Mouse (Mus musculus) Patski (cell line): ENCODE measurements at regions not wholly inside any gene's neighbourhood (a gene's known extent, or its start where the extent isn't known, plus 50 kb on each side); places are given as distances from the start of the nearest gene placed in this dataset.

Source experiments
- ATAC-seq: fragments of 100-300 bp; one replicate; pipeline ENCODE4 v1.8.0; 2021
- CTCF ChIA-PET: fragments of 350-600 bp; sonication (Branson Sonifier 250); formaldehyde crosslinking; loops from one replicate; lab custom pipeline; 2022; ENCODE audit warnings: inconsistent platforms; lab: Charles Lee
- POLR2A ChIA-PET: fragments of 350-600 bp; sonication (Branson Sonifier 250); formaldehyde crosslinking; loops from one replicate; lab custom pipeline; 2022; ENCODE audit warnings: antibody characterized with exemption, inconsistent platforms; lab: Charles Lee
- DNase-seq: peaks from one replicate; pipeline ENCODE4 v3.0.0-alpha.2; 2011; ENCODE audit warnings: low read depth, low spot score
- H3K27me3 ChIP-seq: fragments of 371-371 bp; one replicate; pipeline ENCODE4 v1.5.1; 2021
- CTCF ChIP-seq: fragments of 100-300 bp; IDR thresholded peaks from one replicate; pipeline ENCODE4 v1.5.1; 2021
- in situ Hi-C: fragments of 300-500 bp; cut with MboI; formaldehyde crosslinking; loops from 3 replicates; pipeline ENCODE4 v1.11.1; 2018; ENCODE audit warnings: low pct_unique_long_range_greater_than_20kb, mixed read lengths

DNA sequence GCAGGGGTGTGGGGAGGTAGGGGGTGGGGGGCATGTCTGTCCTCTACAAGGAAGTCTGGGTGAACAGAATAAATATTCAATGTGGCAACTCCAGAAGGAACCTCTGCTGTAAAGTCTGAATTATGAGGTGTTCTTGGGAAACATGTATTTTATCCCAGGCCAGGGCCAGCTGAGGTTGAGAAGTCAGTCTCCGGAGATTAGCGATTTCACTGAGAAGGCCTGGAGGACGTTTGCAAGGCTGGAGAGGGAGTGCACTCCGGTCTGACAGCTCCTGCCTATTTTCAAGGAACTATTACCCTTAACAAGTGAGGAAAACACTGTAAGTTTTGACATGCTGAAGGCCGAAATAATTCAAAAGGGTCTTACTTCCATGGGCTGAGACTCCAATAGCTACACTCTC lies 265.9 kb downstream of the Ttll7 start:
- in situ Hi-C loops: no loop called here
- ChIA-PET CTCF (interaction anchor here (1.0 to 1.4 kb wide), 2 partner anchors 18 to 20 kb away, joined by 3 to 4 read pairs; no protein-coding TSS in a partner anchor), POLR2A (interaction anchor here (0.6 kb wide), 2 partner anchors 72 to 164 kb away, joined by 4 to 5 read pairs; no protein-coding TSS in a partner anchor)
- ATAC-seq (no peak), DNase-seq (no peak)
- no peaks in the 10 kb centered on the region for H3K27me3 ChIP-seq
- no peak for TF ChIP-seq CTCF

DNA sequence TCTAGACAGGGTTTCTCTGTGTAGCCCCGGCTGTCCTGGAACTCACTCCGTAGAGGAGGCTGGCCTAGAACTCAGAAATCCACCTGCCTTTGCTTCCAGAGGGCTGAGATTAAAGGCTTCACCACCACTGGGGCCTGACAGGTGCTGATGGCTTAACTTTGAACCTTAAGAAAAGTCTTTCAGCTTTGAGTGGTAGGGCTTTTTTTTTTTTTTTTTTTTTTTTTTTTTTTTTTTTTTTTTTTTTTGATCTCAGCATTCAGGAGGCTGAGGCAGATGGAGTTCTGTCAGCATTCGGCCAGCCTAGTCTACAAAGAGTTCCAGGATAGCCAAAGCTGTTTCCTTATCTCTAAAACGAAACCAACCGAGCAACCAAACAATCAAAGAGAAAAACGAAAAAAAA lies 266.5 kb downstream of the Ttll7 start:
- no peaks in the 10 kb centered on the region for H3K27me3 ChIP-seq
- ATAC-seq (no peak), DNase-seq (no peak)
- in situ Hi-C loops: no loop called here
- ChIA-PET POLR2A (interaction anchor here (0.6 kb wide), 3 partner anchors 18 to 164 kb away, joined by 3 to 5 read pairs (median 4); no protein-coding TSS in a partner anchor), CTCF (no interaction called here)
- TF ChIP-seq CTCF: no peak

DNA sequence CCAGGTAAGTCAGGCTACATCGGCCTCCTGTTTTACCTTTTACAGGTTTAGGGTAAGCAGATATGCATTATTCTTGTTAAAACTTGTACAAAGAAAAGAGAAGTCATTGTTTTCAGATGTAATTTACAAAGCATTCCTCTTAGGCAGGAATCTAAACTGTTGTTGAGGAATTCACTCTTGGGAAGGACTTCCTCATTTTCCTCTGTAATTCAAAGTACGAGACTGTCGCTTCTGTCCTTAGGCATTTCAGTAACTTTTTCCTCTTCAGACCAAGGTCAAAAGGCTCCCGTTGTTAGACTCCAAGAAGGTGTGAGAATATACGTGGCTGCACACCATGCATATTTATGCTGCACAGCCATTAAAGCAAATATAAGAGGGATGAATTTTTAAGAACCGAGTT lies 269.7 kb downstream of the Ttll7 start:
- TF ChIP-seq CTCF: no peak
- in situ Hi-C loops: no loop called here
- ATAC-seq: no peak
- no peaks in the 10 kb centered on the region for H3K27me3 ChIP-seq
- DNase-seq: no peak
- CTCF ChIA-PET: no interaction called here
- POLR2A ChIA-PET: no interaction called here

DNA sequence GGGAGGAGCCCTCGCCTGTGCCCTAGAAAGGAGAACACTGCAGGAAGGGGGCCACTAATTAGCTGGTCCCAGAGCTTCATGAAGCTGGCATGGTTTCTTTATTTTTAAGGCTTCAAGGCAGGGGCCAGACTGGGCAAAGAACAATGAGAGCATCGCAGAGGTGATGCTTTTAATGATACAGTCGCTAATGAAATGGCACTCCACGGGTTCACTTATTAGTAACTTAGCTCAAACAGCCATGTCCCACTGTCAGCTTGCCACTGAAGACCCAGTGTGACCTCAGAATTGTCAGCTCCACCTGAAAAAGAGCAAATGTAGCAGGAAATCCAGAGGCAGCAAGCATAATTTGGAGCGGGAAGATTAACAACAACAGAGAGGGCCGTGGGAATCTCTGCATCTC lies 275.6 kb downstream of the Ttll7 start:
- ChIA-PET POLR2A (no interaction called here), CTCF (interaction anchor here (1.7 to 1.9 kb wide), 2 partner anchors 11 to 19 kb away, joined by 4 to 7 read pairs; no protein-coding TSS in a partner anchor)
- H3K27me3 ChIP-seq: no peaks in the 10 kb centered on the region
- in situ Hi-C loops: no loop called here
- DNase-seq (no peak), ATAC-seq (no peak)
- TF ChIP-seq CTCF: no peak

DNA sequence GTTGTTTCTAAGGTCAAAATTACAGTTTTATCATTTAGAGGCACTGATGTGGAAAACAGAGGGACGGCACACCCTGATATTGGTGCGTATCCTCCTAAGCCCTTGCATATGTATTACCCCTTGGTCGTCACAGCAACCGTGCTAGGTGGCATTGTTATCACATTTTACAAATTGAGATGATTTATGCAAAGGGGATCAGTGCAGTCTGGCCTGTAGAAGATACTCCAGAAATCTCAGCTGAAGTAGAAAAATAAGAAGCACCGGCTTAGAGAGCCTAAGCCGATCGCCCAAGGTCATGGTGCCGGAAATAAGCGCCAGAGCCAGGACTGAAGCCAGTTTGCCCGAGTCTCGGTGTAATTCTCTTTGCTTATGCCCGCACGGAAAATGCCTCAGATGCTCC lies 280.7 kb downstream of the Ttll7 start:
- in situ Hi-C loops: no loop called here
- POLR2A ChIA-PET: interaction anchor here (0.5 kb wide), 1 partner anchor 58 kb away, joined by 4 read pairs; no protein-coding TSS in a partner anchor
- H3K27me3 ChIP-seq: no peaks in the 10 kb centered on the region
- ATAC-seq (no peak), DNase-seq (no peak)
- no peak for TF ChIP-seq CTCF
- CTCF ChIA-PET: interaction anchor here (1.1 kb wide), 1 partner anchor 13 kb away, joined by 3 read pairs; no protein-coding TSS in a partner anchor

DNA sequence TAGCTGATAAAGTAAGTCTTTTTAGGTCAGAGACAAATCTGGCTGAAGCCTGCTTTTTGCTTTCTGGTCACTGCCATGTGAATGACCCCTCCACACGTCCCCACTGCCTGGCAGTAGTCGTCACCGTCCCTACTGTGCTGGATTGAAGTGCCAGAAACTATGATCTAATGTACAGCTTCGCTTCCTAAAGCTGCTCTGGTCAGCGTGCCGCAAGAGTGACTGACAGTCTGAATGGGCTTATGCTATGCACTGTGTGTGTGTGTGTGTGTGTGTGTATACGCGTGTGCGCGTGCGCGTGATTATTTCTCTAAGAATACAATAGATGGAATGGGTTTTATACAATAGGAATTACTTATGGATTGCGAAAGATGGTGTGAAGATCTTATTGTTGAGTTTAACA lies 281.2 kb downstream of the Ttll7 start:
- CTCF ChIA-PET: interaction anchor here (1.1 kb wide), 1 partner anchor 12 kb away, joined by 3 read pairs; no protein-coding TSS in a partner anchor
- POLR2A ChIA-PET: no interaction called here
- H3K27me3 ChIP-seq: no peaks in the 10 kb centered on the region
- no peak for TF ChIP-seq CTCF
- DNase-seq: no peak
- ATAC-seq: no peak
- in situ Hi-C loops: no loop called here

DNA sequence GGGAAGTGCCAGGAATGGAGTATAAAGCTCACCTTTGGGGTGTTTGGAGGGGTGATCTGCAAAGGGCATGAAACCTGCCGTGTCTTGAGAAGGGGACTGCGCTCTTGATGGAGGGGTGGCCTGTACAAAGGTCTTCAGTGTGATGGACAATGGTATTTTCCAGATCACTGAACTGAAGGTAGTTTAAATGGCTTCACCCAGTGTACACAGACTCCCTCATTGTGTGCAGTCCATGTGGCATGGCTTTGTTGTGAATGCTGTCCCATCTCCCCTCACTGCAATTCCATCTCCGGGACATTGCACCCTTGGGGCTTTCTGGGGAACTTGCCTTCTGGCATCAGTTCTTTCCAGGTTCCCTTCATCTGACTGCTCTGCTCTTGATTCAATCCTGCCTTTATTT lies 288.2 kb downstream of the Ttll7 start:
- in situ Hi-C loops: no loop called here

DNA sequence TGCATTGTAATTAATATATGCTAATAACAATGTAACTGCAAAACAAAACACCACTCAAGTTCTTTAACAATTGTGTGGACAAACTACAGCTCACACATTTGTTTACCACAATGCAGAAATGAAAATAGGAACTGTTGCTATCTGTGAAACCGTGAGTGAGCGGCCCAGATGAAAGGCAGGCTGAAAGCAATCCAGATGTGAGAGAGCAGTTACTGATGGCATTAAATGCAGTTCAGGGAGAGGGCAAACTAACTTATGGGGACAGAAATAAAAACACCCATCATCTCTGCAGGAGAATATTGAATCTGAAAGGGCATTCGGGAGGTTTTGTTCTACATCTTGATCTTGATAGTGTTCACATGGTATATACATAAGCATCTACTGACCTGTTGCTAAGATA lies 301.3 kb downstream of the Ttll7 start:
- POLR2A ChIA-PET: no interaction called here
- CTCF ChIA-PET: interaction anchor here (1.7 kb wide), 1 partner anchor 15 kb away, joined by 3 read pairs; no protein-coding TSS in a partner anchor
- in situ Hi-C loops: no loop called here
- no peak for ATAC-seq
- H3K27me3 ChIP-seq: no peaks in the 10 kb centered on the region
- DNase-seq: no peak
- no peak for TF ChIP-seq CTCF

More for the DNA sequence above, 288.2 kb downstream of the Ttll7 start:
- ChIA-PET CTCF (interaction anchor here (2.5 kb wide), 1 partner anchor 37 kb away, joined by 7 read pairs; no protein-coding TSS in a partner anchor), POLR2A (no interaction called here)
- ATAC-seq (no peak), DNase-seq (no peak)
- TF ChIP-seq CTCF: no peak
- no peaks in the 10 kb centered on the region for H3K27me3 ChIP-seq

DNA sequence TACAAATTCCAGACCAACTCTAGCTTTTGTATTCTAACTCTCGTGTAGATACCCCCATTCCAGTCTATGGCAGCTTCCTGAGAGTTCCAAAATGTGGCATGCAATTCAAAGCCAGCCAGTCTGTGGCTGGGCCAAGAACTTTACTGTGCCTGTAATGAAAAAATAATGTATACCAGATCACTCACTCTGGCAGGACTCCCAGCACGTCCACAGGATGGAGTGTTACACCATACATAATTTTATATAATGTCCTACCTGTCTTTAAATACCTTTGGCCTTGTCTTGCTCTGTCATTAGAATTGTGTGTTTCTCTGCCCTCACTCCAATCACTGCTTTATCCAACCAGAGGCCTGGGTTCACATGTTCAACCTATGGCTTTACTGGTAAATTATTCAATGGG lies 301.8 kb downstream of the Ttll7 start:
- in situ Hi-C loops: no loop called here
- ATAC-seq (no peak), DNase-seq (no peak)
- H3K27me3 ChIP-seq: no peaks in the 10 kb centered on the region
- ChIA-PET POLR2A (no interaction called here), CTCF (interaction anchor here (1.7 kb wide), 1 partner anchor 14 kb away, joined by 3 read pairs; no protein-coding TSS in a partner anchor)
- no peak for TF ChIP-seq CTCF

DNA sequence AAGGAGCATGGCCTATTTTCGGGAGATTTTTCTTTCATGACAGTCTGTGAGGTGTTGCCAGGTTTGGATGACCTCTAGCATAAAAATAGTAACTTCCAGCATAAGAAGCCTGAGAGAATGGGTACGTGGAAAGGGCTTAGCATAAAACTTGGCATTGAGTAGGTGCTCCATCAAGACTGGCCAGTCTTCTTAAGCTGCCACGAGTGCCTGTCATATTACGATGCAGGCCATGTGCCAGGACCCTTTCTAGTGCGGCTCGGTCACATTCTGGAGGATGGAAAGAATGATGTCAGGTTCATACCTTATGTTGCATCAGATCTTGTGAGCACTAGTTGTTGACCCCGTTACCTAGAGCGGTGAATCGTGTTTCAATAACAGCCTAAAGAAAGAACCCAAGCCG lies 311.0 kb downstream of the Ttll7 start:
- TF ChIP-seq CTCF: no peak
- CTCF ChIA-PET: no interaction called here
- H3K27me3 ChIP-seq: no peaks in the 10 kb centered on the region
- in situ Hi-C loops: no loop called here
- no peak for ATAC-seq
- POLR2A ChIA-PET: no interaction called here
- DNase-seq: no peak

DNA sequence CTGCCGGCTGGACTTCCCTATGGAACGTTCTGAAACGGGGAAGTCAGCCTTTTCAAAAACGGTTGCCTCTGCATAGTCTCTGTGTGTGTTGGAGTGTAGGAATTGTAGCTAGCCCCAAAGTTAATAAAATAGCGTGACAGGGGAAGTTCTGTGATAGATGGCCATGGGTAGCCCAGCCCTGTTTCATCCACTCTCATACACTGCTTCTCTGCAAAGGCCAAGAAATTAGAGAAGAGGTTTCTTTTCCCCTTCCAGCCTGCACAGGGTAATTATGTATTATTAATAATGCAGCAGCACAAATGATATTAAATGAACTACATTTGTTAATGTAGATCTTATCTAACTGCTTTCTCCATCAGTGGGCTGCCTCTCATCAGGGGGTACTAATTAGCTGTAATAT lies 311.4 kb downstream of the Ttll7 start:
- no peak for ATAC-seq
- ChIA-PET CTCF (no interaction called here), POLR2A (no interaction called here)
- no peak for TF ChIP-seq CTCF
- in situ Hi-C loops: no loop called here
- no peak for DNase-seq
- no peaks in the 10 kb centered on the region for H3K27me3 ChIP-seq
